Mouse (Mus musculus) intestine, embryonic 14.5 days (tissue): ENCODE measurements around the gene Snrpd3. TPM values are rescaled to one million over a fixed set of nuclear protein-coding genes. Genes with fewer than 3 reads are reported as not detected.

Experiments
- ATAC-seq: fragments of 200-750 bp; cut with Nextera tagmentation; replicated peaks from 2 replicates; pipeline ENCODE4 v1.8.0; 2017; ENCODE audit warnings: low read depth, moderate number of reproducible peaks, moderate TSS enrichment, moderate library complexity; ENCODE audit not compliant: low FRiP score, low TSS enrichment
- DNase-seq: peaks from one replicate; pipeline ENCODE4 v3.0.0-alpha.2; 2018; ENCODE audit warnings: low spot score
- H3K27ac ChIP-seq: fragments of 300-500 bp; sonication (generic); 2 replicates; pipeline ENCODE4 v1.5.1; 2014; ENCODE audit warnings: low read depth, mild to moderate bottlenecking, control low read depth
- H3K27me3 ChIP-seq: fragments of 300-500 bp; sonication (generic); replicated peaks from 2 replicates; pipeline ENCODE4 v1.6.1; 2014; ENCODE audit warnings: low read length, control low read depth; ENCODE audit not compliant: control insufficient read depth, insufficient read depth
- H3K36me3 ChIP-seq: fragments of 300-500 bp; sonication (generic); 2 replicates; pipeline ENCODE4 v1.6.1; 2014; ENCODE audit warnings: low read length, control low read depth; ENCODE audit not compliant: control insufficient read depth, insufficient read depth
- H3K4me1 ChIP-seq: fragments of 300-500 bp; sonication (generic); replicated peaks from 2 replicates; pipeline ENCODE4 v1.6.1; 2014; ENCODE audit warnings: low read length, control low read depth, mixed read lengths; ENCODE audit not compliant: control insufficient read depth, insufficient read depth
- H3K4me2 ChIP-seq: fragments of 300-500 bp; sonication (generic); 2 replicates; pipeline ENCODE4 v1.6.1; 2014; ENCODE audit warnings: low read length
- H3K4me3 ChIP-seq: fragments of 300-500 bp; sonication (generic); 2 replicates; pipeline ENCODE4 v1.5.1; 2014; ENCODE audit warnings: low read depth, low read length, control low read depth, mixed read lengths
- H3K9ac ChIP-seq: fragments of 300-500 bp; sonication (generic); 2 replicates; pipeline ENCODE4 v1.6.1; 2014; ENCODE audit warnings: mild to moderate bottlenecking, low read length
- H3K9me3 ChIP-seq: fragments of 300-500 bp; sonication (generic); 2 replicates; pipeline ENCODE4 v1.6.1; 2016; ENCODE audit warnings: low read length, control low read depth; ENCODE audit not compliant: control insufficient read depth
- WGBS: fragments of 180-500 bp; shearing (Covaris S2); extraction: QIAGEN DNeasy Blood & Tissue Kit; methylation state at CpG from one replicate; pipeline ENCODE4 v1.1.7; 2014; 5-methylcytosine and 5-hydroxymethylcytosine counted together
- polyA plus RNA-seq: library from polyadenylated mRNA; unstranded; fragments of >200 nt; fragmentation: Nextera tagmentation; extraction: Ambion mirVana; gene quantifications from 2 replicates; pipeline ENCODE4 v1.2.1, GENCODE M21; 2014

Snrpd3 gene
- polyA plus RNA-seq, 1 experiment from 2014 or later = 167 TPM

DNA sequence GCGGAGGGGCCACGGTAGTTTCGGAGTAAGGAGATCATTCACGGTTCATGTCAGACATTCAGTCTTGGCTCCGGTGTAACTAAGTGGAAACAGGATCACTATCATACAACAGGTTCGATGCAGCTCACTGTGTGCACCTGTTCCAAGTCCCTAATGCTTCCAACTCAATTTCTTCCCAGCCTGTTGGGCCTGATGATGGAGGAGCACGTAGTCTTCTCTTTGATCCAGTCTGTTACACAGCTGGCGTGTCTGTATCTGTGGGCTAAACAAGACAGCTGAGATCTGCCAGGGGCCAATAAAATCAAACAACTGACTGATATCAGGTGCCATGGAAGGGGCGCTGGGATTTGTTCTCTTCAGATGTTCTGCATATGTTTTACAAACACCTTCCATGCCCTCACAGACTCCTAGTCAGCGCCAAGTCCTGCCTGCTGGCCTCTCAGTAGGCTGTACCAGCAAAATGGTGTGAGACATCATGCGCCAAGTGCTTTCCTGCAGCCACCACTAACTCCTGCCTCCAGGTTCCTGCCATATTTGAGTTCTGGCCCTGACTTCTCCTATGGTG is 34.4 kb upstream of the Snrpd3 start:
- Histone ChIP-seq H3K36me3 (no peaks in the 10 kb centered on the region), H3K9me3 (no peaks in the 10 kb centered on the region), H3K9ac (no peak overlapping the region), H3K4me1 (no peaks in the 10 kb centered on the region), H3K27me3 (no peaks in the 10 kb centered on the region), H3K27ac (no peak overlapping the region), H3K4me3 (no peak overlapping the region), H3K4me2 (no peak overlapping the region)
- ATAC-seq = no peak
- no peak for DNase-seq
- 80% methylated on average over 11 of the region's 11 CpGs for WGBS

DNA sequence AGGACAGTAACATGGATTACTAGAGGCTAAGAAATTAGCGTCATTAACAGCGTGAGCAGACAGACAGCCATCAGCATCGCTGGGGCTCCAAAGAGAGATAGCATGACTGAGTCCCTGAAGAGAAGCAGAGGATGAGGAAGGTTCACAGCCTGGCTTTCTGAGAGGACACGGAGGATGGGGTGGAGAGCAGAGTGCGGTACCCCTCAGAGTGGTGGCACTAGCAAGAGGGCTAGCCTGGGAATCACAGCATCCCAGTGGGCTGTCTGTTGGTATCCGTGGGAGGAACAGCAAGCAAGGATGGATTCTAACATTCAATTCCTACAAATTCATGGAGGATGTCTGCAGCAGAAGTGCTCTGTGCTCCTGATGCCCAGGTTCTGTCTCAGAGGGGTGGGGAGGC is 33.3 kb upstream of the Snrpd3 start:
- 85% methylated on average over 6 of the region's 6 CpGs for WGBS
- DNase-seq = no peak
- H3K4me1 ChIP-seq = no peaks in the 10 kb centered on the region
- H3K4me2 ChIP-seq = no peak overlapping the region
- H3K27ac ChIP-seq = no peak overlapping the region
- H3K27me3 ChIP-seq = no peaks in the 10 kb centered on the region
- ATAC-seq = no peak
- H3K4me3 ChIP-seq = no peak overlapping the region
- no peaks in the 10 kb centered on the region for H3K9me3 ChIP-seq
- no peaks in the 10 kb centered on the region for H3K36me3 ChIP-seq
- H3K9ac ChIP-seq = no peak overlapping the region

DNA sequence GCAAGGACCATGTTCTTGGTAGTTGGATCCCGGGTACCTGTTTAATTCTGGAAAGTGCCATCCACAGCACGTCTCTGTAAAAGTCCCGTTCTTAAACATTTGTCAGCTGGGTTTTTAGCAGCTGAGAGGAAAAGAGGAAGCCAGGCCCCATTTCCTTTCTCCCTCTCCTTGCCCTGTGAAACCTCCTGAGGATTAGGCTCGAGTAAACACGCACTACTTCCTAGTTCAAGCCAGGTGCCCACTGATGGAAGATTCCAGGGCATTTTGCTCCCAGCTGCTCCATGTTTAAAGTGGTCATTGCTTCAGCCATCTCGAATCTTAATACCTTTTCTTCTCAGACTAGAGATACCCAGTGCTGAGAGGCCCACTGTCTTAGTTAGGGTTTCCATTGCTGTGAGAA is 32.6 kb upstream of the Snrpd3 start:
- no peak overlapping the region for H3K4me3 ChIP-seq
- H3K4me1 ChIP-seq = no peaks in the 10 kb centered on the region
- no peaks in the 10 kb centered on the region for H3K27me3 ChIP-seq
- no peak overlapping the region for H3K27ac ChIP-seq
- ATAC-seq (no peak), DNase-seq (no peak)
- H3K9me3 ChIP-seq = no peaks in the 10 kb centered on the region
- WGBS = 55% methylated on average over 6 of the region's 6 CpGs
- H3K9ac ChIP-seq = no peak overlapping the region
- no peak overlapping the region for H3K4me2 ChIP-seq
- no peaks in the 10 kb centered on the region for H3K36me3 ChIP-seq

GRCm38 (mm10) chr10:75486086-75486979 is 31.0 kb upstream of the Snrpd3 start:
- Histone ChIP-seq H3K4me2 (no peak overlapping the region), H3K36me3 (no peaks in the 10 kb centered on the region), H3K9ac (no peak overlapping the region), H3K4me3 (no peak overlapping the region), H3K4me1 (no peaks in the 10 kb centered on the region), H3K27ac (no peak overlapping the region), H3K9me3 (no peaks in the 10 kb centered on the region), H3K27me3 (no peaks in the 10 kb centered on the region)
- WGBS = 54% methylated on average over 9 of the region's 9 CpGs
- ATAC-seq (peak; percentile 51; the same call in 1 of the 2 replicates), DNase-seq (peak; percentile 92)

DNA sequence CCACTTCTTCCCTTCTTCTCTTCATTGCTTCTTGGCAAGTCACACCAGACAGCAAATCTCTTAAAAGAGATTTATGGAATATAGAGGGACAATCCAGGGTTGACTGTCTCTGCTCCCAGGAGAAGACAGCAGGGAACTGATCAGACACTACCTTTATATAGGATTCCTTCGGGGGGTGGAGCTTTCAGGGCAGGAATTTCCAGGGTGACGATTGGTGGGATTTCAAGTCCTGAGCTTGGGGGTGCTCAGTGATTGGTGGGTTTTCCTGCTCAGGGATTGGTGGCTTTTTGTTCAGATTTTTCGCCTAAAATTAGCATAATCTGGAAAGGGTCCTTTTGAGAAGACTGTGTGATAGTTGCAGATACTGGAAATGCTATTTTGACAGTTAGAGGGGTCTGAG is 30.2 kb upstream of the Snrpd3 start:
- H3K4me1 ChIP-seq = no peaks in the 10 kb centered on the region
- no peak overlapping the region for H3K4me3 ChIP-seq
- DNase-seq (no peak), ATAC-seq (no peak)
- no peaks in the 10 kb centered on the region for H3K9me3 ChIP-seq
- H3K36me3 ChIP-seq = no peaks in the 10 kb centered on the region
- no peaks in the 10 kb centered on the region for H3K27me3 ChIP-seq
- no peak overlapping the region for H3K4me2 ChIP-seq
- H3K9ac ChIP-seq = no peak overlapping the region
- no peak overlapping the region for H3K27ac ChIP-seq
- 69% methylated on average over 3 of the region's 3 CpGs for WGBS

DNA sequence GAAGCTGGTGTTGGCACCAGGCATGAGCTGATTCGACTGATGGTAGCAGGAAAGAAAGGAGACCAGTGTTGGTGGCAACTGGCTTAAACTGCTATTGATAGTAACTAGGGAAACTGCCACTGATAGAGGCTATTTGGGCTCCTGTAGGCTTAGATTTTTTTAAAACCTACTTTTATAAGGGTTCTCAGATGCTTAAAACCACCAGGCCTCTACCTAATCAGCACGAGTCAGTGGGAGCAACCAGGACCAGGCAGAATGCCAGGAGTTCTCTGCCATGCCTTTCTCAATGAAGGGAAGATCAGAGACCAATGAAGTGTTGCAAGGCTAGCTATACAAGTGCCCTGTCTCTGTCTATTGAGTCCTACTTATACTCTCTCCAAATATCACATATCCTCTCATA is 27.8 kb upstream of the Snrpd3 start:
- Histone ChIP-seq H3K9ac (no peak overlapping the region), H3K9me3 (no peaks in the 10 kb centered on the region)

DNA sequence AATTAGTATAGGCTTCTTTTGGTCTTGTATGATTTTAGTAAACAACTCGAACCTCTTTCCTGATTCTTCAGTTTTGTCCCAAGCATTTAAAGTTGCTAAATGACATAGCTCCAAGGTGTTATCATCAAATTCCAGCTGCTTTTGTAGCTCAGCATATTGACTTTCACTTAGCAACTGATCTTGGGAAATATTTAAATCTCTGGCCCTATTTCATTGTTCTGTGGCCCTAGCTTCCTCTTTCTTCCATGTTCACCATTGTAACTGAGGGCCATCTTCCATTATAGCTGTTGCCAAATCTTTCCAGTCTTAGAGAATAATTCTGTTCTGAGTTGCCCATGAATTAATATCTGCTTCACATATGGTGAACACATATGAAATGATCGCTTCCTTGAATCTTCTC is 26.6 kb upstream of the Snrpd3 start:
- WGBS = 85% methylated on average over 2 of the region's 2 CpGs
- H3K9me3 ChIP-seq = no peaks in the 10 kb centered on the region
- no peak overlapping the region for H3K4me2 ChIP-seq
- DNase-seq (no peak), ATAC-seq (no peak)
- no peak overlapping the region for H3K4me3 ChIP-seq
- no peak overlapping the region for H3K9ac ChIP-seq
- no peaks in the 10 kb centered on the region for H3K4me1 ChIP-seq
- no peaks in the 10 kb centered on the region for H3K27me3 ChIP-seq
- H3K27ac ChIP-seq = no peak overlapping the region
- no peaks in the 10 kb centered on the region for H3K36me3 ChIP-seq

More for the DNA sequence above, 27.8 kb upstream of the Snrpd3 start:
- ATAC-seq (no peak), DNase-seq (no peak)
- Histone ChIP-seq H3K36me3 (no peaks in the 10 kb centered on the region), H3K4me3 (no peak overlapping the region), H3K27ac (no peak overlapping the region), H3K4me2 (no peak overlapping the region), H3K27me3 (no peaks in the 10 kb centered on the region), H3K4me1 (no peaks in the 10 kb centered on the region)
- 80% methylated on average over 2 of the region's 2 CpGs for WGBS

GRCm38 (mm10) chr10:75491234-75491935 is 26.0 kb upstream of the Snrpd3 start:
- H3K4me1 ChIP-seq = no peaks in the 10 kb centered on the region
- H3K9ac ChIP-seq = no peak overlapping the region
- ATAC-seq (no peak), DNase-seq (no peak)
- H3K27me3 ChIP-seq = no peaks in the 10 kb centered on the region
- no peaks in the 10 kb centered on the region for H3K9me3 ChIP-seq
- H3K27ac ChIP-seq = no peak overlapping the region
- WGBS = 73% methylated on average over 3 of the region's 3 CpGs
- H3K36me3 ChIP-seq = no peaks in the 10 kb centered on the region
- no peak overlapping the region for H3K4me2 ChIP-seq
- H3K4me3 ChIP-seq = no peak overlapping the region
